Mouse (Mus musculus): Measurements from ENCODE around the gene Sgta. TPM values are rescaled to one million over a fixed set of nuclear protein-coding genes. Genes with fewer than 3 reads are reported as not detected.
A peak's percentile ranks its signal among the peaks of the same experiment; 100 is the strongest.

The Sgta gene
- polyA plus RNA-seq, 1 experiment from 2014 or later = 186 TPM

GRCm38 (mm10) chr10:81041458-81042175 lies 18.4 kb downstream of the Sgta start:
- ATAC-seq (ENCODE audit: insufficient read depth) (no peak), DNase-seq (peak; percentile 86)
- H3K9ac ChIP-seq = no peak overlapping the region
- no peak overlapping the region for H3K4me3 ChIP-seq (ENCODE audit: low read depth, low read length)
- H3K4me2 ChIP-seq = no peak overlapping the region
- WGBS = 29% methylated on average over 13 of the region's 13 CpGs
- no peak overlapping the region for H3K27ac ChIP-seq (ENCODE audit: low read depth)
- H3K9me3 ChIP-seq (ENCODE audit: low read depth, low read length) = no peaks in the 10 kb centered on the region
- TF ChIP-seq CTCF (IDR thresholded peaks at IDR 0.05; ENCODE audit: low read depth) = peak; percentile 92
- no peaks in the 10 kb centered on the region for H3K27me3 ChIP-seq (ENCODE audit: insufficient read depth, low read length)
- peaks cover 41% of the 10 kb centered on the region for H3K36me3 ChIP-seq (ENCODE audit: insufficient read depth)
- no peaks in the 10 kb centered on the region for H3K4me1 ChIP-seq (ENCODE audit: insufficient read depth)

- peak; percentile 99 for ATAC-seq (ENCODE audit: insufficient read depth)
- under 1% methylated on average over 35 of the region's 35 CpGs for WGBS
- no peak for TF ChIP-seq CTCF (IDR thresholded peaks at IDR 0.05; ENCODE audit: low read depth)
These were observed 22.9 kb downstream of the Sgta start, which contains the start of gene Slc39a3 for GRCm38 (mm10) chr10:81036988-81037580. Slc39a3 (minus strand) TSS chr10:81037426.

GRCm38 (mm10) chr10:81036251-81036650 lies 23.7 kb downstream of the Sgta start:
- Histone ChIP-seq H3K4me2 (no peak overlapping the region), H3K27me3 (ENCODE audit: insufficient read depth, low read length) (no peaks in the 10 kb centered on the region), H3K9ac (no peak overlapping the region), H3K4me3 (ENCODE audit: low read depth, low read length) (no peak overlapping the region), H3K36me3 (ENCODE audit: insufficient read depth) (peaks cover 8% of the 10 kb centered on the region; the same call in 1 of the 2 replicates), H3K4me1 (ENCODE audit: insufficient read depth) (no peaks in the 10 kb centered on the region), H3K9me3 (ENCODE audit: low read depth, low read length) (no peaks in the 10 kb centered on the region), H3K27ac (ENCODE audit: low read depth) (no peak overlapping the region)
- peak; percentile 32; the same call in 1 of the 2 replicates for TF ChIP-seq CTCF (IDR thresholded peaks at IDR 0.05; ENCODE audit: low read depth)
- DNase-seq = peak; percentile 33
- WGBS = 75% methylated on average over 7 of the region's 7 CpGs
- ATAC-seq (ENCODE audit: insufficient read depth) = no peak

More at GRCm38 (mm10) chr10:81036988-81037580, 22.9 kb downstream of the Sgta start, which contains the start of gene Slc39a3:
- H3K4me2 ChIP-seq = peak within 1 kb of the TSS; percentile 71
- H3K9me3 ChIP-seq (ENCODE audit: low read depth, low read length) = no peaks in the 10 kb centered on the region
- H3K36me3 ChIP-seq (ENCODE audit: insufficient read depth) = 0 out of 2 replicates have a peak, but pooled peaks cover 6% of the 10 kb centered on the region
- peak within 1 kb of the TSS; percentile 66 for H3K9ac ChIP-seq
- DNase-seq = peak; percentile 100
- no peaks in the 10 kb centered on the region for H3K27me3 ChIP-seq (ENCODE audit: insufficient read depth, low read length)
- peak within 1 kb of the TSS; percentile 26 for H3K27ac ChIP-seq (ENCODE audit: low read depth)
- H3K4me1 ChIP-seq (ENCODE audit: insufficient read depth) = no peaks in the 10 kb centered on the region
- H3K4me3 ChIP-seq (ENCODE audit: low read depth, low read length) = peak within 1 kb of the TSS; percentile 80

GRCm38 (mm10) chr10:81033586-81033985 lies 26.4 kb downstream of the Sgta start:
- WGBS = 71% methylated on average over 10 of the region's 10 CpGs
- Histone ChIP-seq H3K9ac (no peak overlapping the region), H3K9me3 (ENCODE audit: low read depth, low read length) (no peaks in the 10 kb centered on the region), H3K36me3 (ENCODE audit: insufficient read depth) (peaks cover 17% of the 10 kb centered on the region; the same call in 1 of the 2 replicates), H3K4me1 (ENCODE audit: insufficient read depth) (no peaks in the 10 kb centered on the region), H3K27me3 (ENCODE audit: insufficient read depth, low read length) (no peaks in the 10 kb centered on the region), H3K4me2 (no peak overlapping the region), H3K4me3 (ENCODE audit: low read depth, low read length) (no peak overlapping the region), H3K27ac (ENCODE audit: low read depth) (no peak overlapping the region)
- ATAC-seq (ENCODE audit: insufficient read depth) (no peak), DNase-seq (no peak)
- no peak for TF ChIP-seq CTCF (IDR thresholded peaks at IDR 0.05; ENCODE audit: low read depth)

GRCm38 (mm10) chr10:81029031-81029430 lies 30.9 kb downstream of the Sgta start:
- H3K36me3 ChIP-seq (ENCODE audit: insufficient read depth) = peaks cover 17% of the 10 kb centered on the region; the same call in 1 of the 2 replicates
- WGBS = 61% methylated on average over 10 of the region's 10 CpGs
- no peak overlapping the region for H3K4me3 ChIP-seq (ENCODE audit: low read depth, low read length)
- H3K9me3 ChIP-seq (ENCODE audit: low read depth, low read length) = no peaks in the 10 kb centered on the region
- ATAC-seq (ENCODE audit: insufficient read depth) (no peak), DNase-seq (no peak)
- peaks cover 20% of the 10 kb centered on the region for H3K27me3 ChIP-seq (ENCODE audit: insufficient read depth, low read length)
- no peak for TF ChIP-seq CTCF (IDR thresholded peaks at IDR 0.05; ENCODE audit: low read depth)
- no peaks in the 10 kb centered on the region for H3K4me1 ChIP-seq (ENCODE audit: insufficient read depth)
- H3K27ac ChIP-seq (ENCODE audit: low read depth) = no peak overlapping the region
- no peak overlapping the region for H3K4me2 ChIP-seq
- H3K9ac ChIP-seq = no peak overlapping the region

- Histone ChIP-seq H3K9me3 (ENCODE audit: low read depth, low read length) (no peaks in the 10 kb centered on the region), H3K4me1 (ENCODE audit: insufficient read depth) (no peaks in the 10 kb centered on the region), H3K36me3 (ENCODE audit: insufficient read depth) (peaks cover 17% of the 10 kb centered on the region; the same call in 1 of the 2 replicates)
These were observed 31.8 kb downstream of the Sgta start for GRCm38 (mm10) chr10:81028219-81028618.

GRCm38 (mm10) chr10:81027331-81027730 lies 32.6 kb downstream of the Sgta start:
- no peaks in the 10 kb centered on the region for H3K9me3 ChIP-seq (ENCODE audit: low read depth, low read length)
- DNase-seq (no peak), ATAC-seq (ENCODE audit: insufficient read depth) (no peak)
- peaks cover 25% of the 10 kb centered on the region for H3K27me3 ChIP-seq (ENCODE audit: insufficient read depth, low read length)
- no peak overlapping the region for H3K9ac ChIP-seq
- no peak overlapping the region for H3K4me3 ChIP-seq (ENCODE audit: low read depth, low read length)
- H3K4me2 ChIP-seq = no peak overlapping the region
- H3K4me1 ChIP-seq (ENCODE audit: insufficient read depth) = no peaks in the 10 kb centered on the region
- no peak for TF ChIP-seq CTCF (IDR thresholded peaks at IDR 0.05; ENCODE audit: low read depth)
- no peak overlapping the region for H3K27ac ChIP-seq (ENCODE audit: low read depth)
- peaks cover 13% of the 10 kb centered on the region; the same call in 1 of the 2 replicates for H3K36me3 ChIP-seq (ENCODE audit: insufficient read depth)
- WGBS = 60% methylated on average over 4 of the region's 4 CpGs

More at GRCm38 (mm10) chr10:81028219-81028618, 31.8 kb downstream of the Sgta start:
- H3K4me2 ChIP-seq = no peak overlapping the region
- DNase-seq (no peak), ATAC-seq (ENCODE audit: insufficient read depth) (no peak)
- TF ChIP-seq CTCF (IDR thresholded peaks at IDR 0.05; ENCODE audit: low read depth) = no peak
- H3K27me3 ChIP-seq (ENCODE audit: insufficient read depth, low read length) = peaks cover 22% of the 10 kb centered on the region
- no peak overlapping the region for H3K27ac ChIP-seq (ENCODE audit: low read depth)
- H3K9ac ChIP-seq = no peak overlapping the region
- H3K4me3 ChIP-seq (ENCODE audit: low read depth, low read length) = no peak overlapping the region
